Mouse (Mus musculus) brown adipose tissue, adult 24 weeks (tissue): ENCODE results near the gene Lsm2. TPM values are rescaled to one million over a fixed set of nuclear protein-coding genes. Genes with fewer than 3 reads are reported as not detected.

ENCODE experiments used
- polyA plus RNA-seq: library from polyadenylated mRNA; stranded (reverse); fragments of >200 nt; gene quantifications from 2 replicates; pipeline ENCODE4 v1.2.4, GENCODE M21; 2012; ENCODE audit not compliant: missing spikeins, insufficient read depth, insufficient read length

Lsm2 gene
- polyA plus RNA-seq, 1 experiment, result 22.4 TPM

Other genes with a start within 250 kb of the Lsm2 start
- 17.7 and 28.0 TPM in 2 replicates for gene C4b, start 238.0 kb upstream of the Lsm2 start, polyA plus RNA-seq
- not detected in 2 replicates for gene Cyp21a1, start 177.3 kb upstream of the Lsm2 start, polyA plus RNA-seq
- gene Stk19, start 144.9 kb upstream of the Lsm2 start, polyA plus RNA-seq, result 18.5 and 20.3 TPM in 2 replicates
- gene Dxo, start 144.8 kb upstream of the Lsm2 start, polyA plus RNA-seq, result 15.3 and 17.2 TPM in 2 replicates
- 15.1 and 24.6 TPM in 2 replicates for gene Skiv2l, start 131.7 kb upstream of the Lsm2 start, polyA plus RNA-seq
- 25.0 and 41.5 TPM in 2 replicates for gene Nelfe, start 131.5 kb upstream of the Lsm2 start, polyA plus RNA-seq
- 29.3 and 35.1 TPM in 2 replicates for gene Cfb, start 119.3 kb upstream of the Lsm2 start, polyA plus RNA-seq
- gene Zbtb12, start 102.4 kb upstream of the Lsm2 start, polyA plus RNA-seq, result 3.0 and 3.3 TPM in 2 replicates
- not detected in 2 replicates for gene Gm20547, start 99.8 kb upstream of the Lsm2 start, polyA plus RNA-seq
- gene C2, start 83.6 kb upstream of the Lsm2 start, polyA plus RNA-seq, result 6.0 and 12.4 TPM in 2 replicates
- 27.4 and 30.6 TPM in 2 replicates for gene Ehmt2, start 83.4 kb upstream of the Lsm2 start, polyA plus RNA-seq
- gene Slc44a4, start 67.4 kb upstream of the Lsm2 start, polyA plus RNA-seq, result not detected in 2 replicates
- gene Neu1, start 50.6 kb upstream of the Lsm2 start, polyA plus RNA-seq, result 9.1 and 10.2 TPM in 2 replicates
- 5.2 and 26.8 TPM in 2 replicates for gene Hspa1b, start 22.6 kb upstream of the Lsm2 start, polyA plus RNA-seq
- gene Gm20481, start 11.9 kb upstream of the Lsm2 start, polyA plus RNA-seq, result not detected in 2 replicates
- gene Hspa1a, start 9.7 kb upstream of the Lsm2 start, polyA plus RNA-seq, result 6.3 and 18.9 TPM in 2 replicates
- 0.48 and 0.71 TPM in 2 replicates for gene Hspa1l, start 9.2 kb upstream of the Lsm2 start, polyA plus RNA-seq
- gene Vars, start 19.1 kb downstream of the Lsm2 start, polyA plus RNA-seq, result 12.7 and 14.2 TPM in 2 replicates
- gene Vwa7, start 34.7 kb downstream of the Lsm2 start, polyA plus RNA-seq, result not detected in 2 replicates
- not detected in 2 replicates for gene Sapcd1, start 46.2 kb downstream of the Lsm2 start, polyA plus RNA-seq
- gene Msh5, start 64.9 kb downstream of the Lsm2 start, polyA plus RNA-seq, result not detected in 2 replicates
- gene Clic1, start 68.1 kb downstream of the Lsm2 start, polyA plus RNA-seq, result 13.6 and 16.8 TPM in 2 replicates
- 9.4 and 11.6 TPM in 2 replicates for gene Ddah2, start 77.2 kb downstream of the Lsm2 start, polyA plus RNA-seq
- gene Ly6g6c, start 83.5 kb downstream of the Lsm2 start, polyA plus RNA-seq, result not detected in 2 replicates
- gene Mpig6b, start 84.3 kb downstream of the Lsm2 start, polyA plus RNA-seq, result not detected in 2 replicates
- not detected in 2 replicates for gene Ly6g6e, start 95.0 kb downstream of the Lsm2 start, polyA plus RNA-seq
- 3.0 TPM in 1 of 2 replicates, not detected in the other for gene Ly6g6d, start 96.2 kb downstream of the Lsm2 start, polyA plus RNA-seq
- not detected in 2 replicates for gene Ly6g6f, start 103.7 kb downstream of the Lsm2 start, polyA plus RNA-seq
- 43.3 and 44.8 TPM in 2 replicates for gene Abhd16a, start 107.4 kb downstream of the Lsm2 start, polyA plus RNA-seq
- gene Ly6g5c, start 126.4 kb downstream of the Lsm2 start, polyA plus RNA-seq, result not detected in 2 replicates
- gene Ly6g5b, start 133.6 kb downstream of the Lsm2 start, polyA plus RNA-seq, result not detected in 2 replicates
- 7.9 and 12.8 TPM in 2 replicates for gene Gpank1, start 139.6 kb downstream of the Lsm2 start, polyA plus RNA-seq
- 138 and 147 TPM in 2 replicates for gene Csnk2b, start 140.2 kb downstream of the Lsm2 start, polyA plus RNA-seq
- gene D17H6S53E, start 144.5 kb downstream of the Lsm2 start, polyA plus RNA-seq, result 12.8 and 17.2 TPM in 2 replicates
- not detected in 2 replicates for gene Apom, start 150.2 kb downstream of the Lsm2 start, polyA plus RNA-seq
- 119 and 160 TPM in 2 replicates for gene Bag6, start 153.3 kb downstream of the Lsm2 start, polyA plus RNA-seq
- gene Prrc2a, start 183.0 kb downstream of the Lsm2 start, polyA plus RNA-seq, result 42.9 and 81.7 TPM in 2 replicates
- 10.5 and 14.3 TPM in 2 replicates for gene Aif1, start 194.2 kb downstream of the Lsm2 start, polyA plus RNA-seq
- gene Lst1, start 206.6 kb downstream of the Lsm2 start, polyA plus RNA-seq, result 12.2 and 16.4 TPM in 2 replicates
- gene Ltb, start 212.6 kb downstream of the Lsm2 start, polyA plus RNA-seq, result not detected in 2 replicates
- gene Tnf, start 220.1 kb downstream of the Lsm2 start, polyA plus RNA-seq, result not detected in 2 replicates
- gene Lta, start 223.5 kb downstream of the Lsm2 start, polyA plus RNA-seq, result not detected in 2 replicates
- not detected in 2 replicates for gene Gm16181, start 239.0 kb downstream of the Lsm2 start, polyA plus RNA-seq